Mouse (Mus musculus) embryonic facial prominence, embryonic 15.5 days (tissue): Measurements from ENCODE around the gene Krit1. TPM values are rescaled to one million over a fixed set of nuclear protein-coding genes. Genes with fewer than 3 reads are reported as not detected.
"Not testable (repeated sequence)": the region's sequence is repeated elsewhere in the genome, so short reads cannot be mapped to it uniquely, and the experiment has no call there.

ENCODE experiments used
- ATAC-seq: fragments of 200-750 bp; cut with Nextera tagmentation; 2 replicates; pipeline ENCODE4 v1.8.0; 2017; ENCODE audit warnings: low read depth, moderate TSS enrichment; ENCODE audit not compliant: insufficient number of reproducible peaks, low FRiP score, low TSS enrichment
- H3K27ac ChIP-seq: fragments of 300-500 bp; sonication (generic); replicated peaks from 2 replicates; pipeline ENCODE4 v1.5.1; 2015; ENCODE audit warnings: mild to moderate bottlenecking, inconsistent platforms
- H3K27me3 ChIP-seq: fragments of 300-500 bp; sonication (generic); 2 replicates; pipeline ENCODE4 v1.6.1; 2015; ENCODE audit warnings: inconsistent platforms
- H3K36me3 ChIP-seq: fragments of 300-500 bp; sonication (generic); 2 replicates; pipeline ENCODE4 v1.6.1; 2015; ENCODE audit warnings: mild to moderate bottlenecking, inconsistent platforms
- H3K4me1 ChIP-seq: fragments of 300-500 bp; sonication (generic); 2 replicates; pipeline ENCODE4 v1.6.1; 2015; ENCODE audit warnings: inconsistent platforms
- H3K4me2 ChIP-seq: fragments of 300-500 bp; sonication (generic); replicated peaks from 2 replicates; pipeline ENCODE4 v1.6.1; 2015; ENCODE audit warnings: mild to moderate bottlenecking, inconsistent platforms
- H3K4me3 ChIP-seq: fragments of 300-500 bp; sonication (generic); replicated peaks from 2 replicates; pipeline ENCODE4 v1.5.1; 2015; ENCODE audit warnings: mild to moderate bottlenecking, inconsistent platforms
- H3K9ac ChIP-seq: fragments of 300-500 bp; sonication (generic); 2 replicates; pipeline ENCODE4 v1.6.1; 2015; ENCODE audit warnings: inconsistent platforms
- H3K9me3 ChIP-seq: fragments of 300-500 bp; sonication (generic); replicated peaks from 2 replicates; pipeline ENCODE4 v1.6.1; 2016; ENCODE audit warnings: inconsistent platforms
- WGBS: fragments of 180-500 bp; shearing (Covaris S2); methylation state at CpG from one replicate; pipeline ENCODE4 v1.1.7; 2015; 5-methylcytosine and 5-hydroxymethylcytosine counted together
- polyA plus RNA-seq: library from polyadenylated mRNA; unstranded; fragments of >200 nt; fragmentation: Nextera tagmentation; extraction: Ambion mirVana; gene quantifications from 2 replicates; pipeline ENCODE4 v1.2.1, GENCODE M21; 2015

Krit1 gene
- 41.5 and 43.3 TPM in 2 replicates for polyA plus RNA-seq

DNA sequence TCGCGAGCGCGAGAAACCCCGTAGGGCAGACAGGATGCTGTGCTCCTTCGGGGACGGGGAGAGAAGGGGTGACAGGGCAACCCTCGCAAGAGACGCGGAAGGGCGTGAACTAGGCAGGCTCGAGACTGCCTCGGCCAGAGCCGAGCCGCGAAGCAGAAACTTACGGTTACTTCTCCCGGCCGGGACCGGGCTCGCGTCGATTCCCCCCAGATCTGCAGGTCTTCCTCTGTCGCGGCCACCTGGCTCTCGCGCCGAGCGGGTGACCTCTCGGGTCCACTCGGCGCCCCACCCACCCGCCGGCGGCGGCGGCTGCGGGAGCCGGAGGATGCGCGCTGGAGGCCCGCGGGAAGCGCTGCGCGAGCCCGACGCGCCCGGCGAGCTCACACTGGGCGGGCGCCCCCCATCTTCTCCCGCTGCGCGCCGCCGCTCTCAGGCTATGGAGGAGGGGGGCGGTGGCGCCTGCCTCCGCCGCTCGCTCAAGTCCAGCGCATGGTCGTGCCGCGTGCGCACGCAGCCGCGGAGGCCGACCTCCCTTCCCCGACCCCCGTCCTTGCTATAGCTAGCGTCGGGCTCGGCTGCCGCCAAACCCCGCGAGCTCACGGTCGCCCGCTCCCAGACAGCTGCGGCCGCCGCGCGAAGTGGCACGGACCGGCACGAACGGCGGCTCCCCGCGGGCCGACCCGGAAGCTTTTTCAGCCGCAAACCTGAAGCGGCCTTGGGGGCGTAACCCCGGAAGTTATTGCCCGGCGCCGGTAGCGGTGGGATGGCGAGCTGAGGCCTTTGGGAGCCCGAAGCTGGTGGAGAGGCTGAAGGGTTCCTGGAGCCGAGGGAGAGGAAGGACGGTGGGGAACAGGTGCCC lies at the start of gene Krit1, which contains the start of gene Ankib1:
TSS of gene Krit1 (plus strand) at position 752 of the 859 bp plus-strand sequence.
TSS of gene Ankib1 (minus strand) at position 493 of the 859 bp plus-strand sequence.
- WGBS = under 1% methylated on average over 107 of the region's 109 CpGs
- H3K27ac ChIP-seq = peak within 1 kb of the TSS; percentile 93

DNA sequence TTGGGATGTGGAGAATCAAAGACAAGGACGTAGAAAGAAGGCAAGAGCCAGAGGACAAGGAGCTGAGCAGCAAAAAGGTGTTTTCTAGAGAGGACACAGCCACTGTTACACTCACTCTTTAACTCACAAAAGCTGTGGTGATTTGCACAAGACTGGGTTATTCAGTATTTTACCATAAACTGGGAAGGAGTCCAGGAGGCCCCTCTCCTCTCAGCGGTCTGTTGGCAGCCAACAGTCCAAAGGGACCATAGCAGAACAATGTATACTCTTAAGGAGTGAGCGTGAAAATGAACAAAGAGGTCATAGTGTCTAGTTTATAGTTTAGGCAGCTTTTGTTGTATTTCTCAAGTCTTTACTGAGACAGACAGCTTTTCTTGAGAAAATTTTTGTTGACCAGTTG lies 31.5 kb upstream of the Krit1 start:
- ATAC-seq = no peak
- Histone ChIP-seq H3K9me3 (no peaks in the 10 kb centered on the region), H3K4me3 (no peak overlapping the region), H3K27ac (no peak overlapping the region), H3K4me2 (no peak overlapping the region), H3K36me3 (peaks cover 7% of the 10 kb centered on the region; the same call in 1 of the 2 replicates), H3K27me3 (no peaks in the 10 kb centered on the region), H3K9ac (no peak overlapping the region), H3K4me1 (no peaks in the 10 kb centered on the region)
- 69% methylated on average over 3 of the region's 3 CpGs for WGBS

More for the DNA sequence above, at the start of gene Krit1, which contains the start of gene Ankib1:
- Histone ChIP-seq H3K36me3 (no peaks in the 10 kb centered on the region), H3K27me3 (no peaks in the 10 kb centered on the region), H3K4me2 (peak within 1 kb of the TSS; percentile 79), H3K4me1 (0 out of 2 replicates have a peak, but pooled peaks cover 3% of the 10 kb centered on the region), H3K9me3 (no peaks in the 10 kb centered on the region), H3K4me3 (peak within 1 kb of the TSS; percentile 93), H3K9ac (peak within 1 kb of the TSS; percentile 82)
- peak; percentile 95 for ATAC-seq

DNA sequence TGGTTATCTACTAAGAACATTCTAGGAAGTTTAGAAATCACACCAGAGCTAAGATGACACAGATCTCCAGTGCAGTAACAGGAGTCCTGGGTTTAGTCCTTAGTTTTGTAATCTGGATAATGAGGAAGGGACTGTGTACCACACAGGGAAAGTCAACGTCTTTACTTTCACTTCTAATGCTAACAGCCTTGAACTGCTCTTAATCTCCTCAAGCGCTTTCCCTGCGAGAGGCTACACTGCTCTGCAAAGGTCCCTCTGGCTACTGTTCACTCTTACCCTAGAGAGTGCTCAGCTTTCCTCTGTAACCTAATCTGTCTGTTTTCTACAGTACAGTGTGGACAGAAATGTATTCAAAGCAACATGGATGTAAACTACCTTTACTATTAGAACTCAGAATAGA lies 31.0 kb upstream of the Krit1 start:
- WGBS = 57% methylated on average over 3 of the region's 3 CpGs
- H3K4me3 ChIP-seq = no peak overlapping the region
- no peak overlapping the region for H3K4me2 ChIP-seq
- no peak overlapping the region for H3K27ac ChIP-seq
- H3K9ac ChIP-seq = no peak overlapping the region
- ATAC-seq = no peak
- no peaks in the 10 kb centered on the region for H3K27me3 ChIP-seq
- H3K36me3 ChIP-seq = peaks cover 3% of the 10 kb centered on the region; the same call in 1 of the 2 replicates
- no peaks in the 10 kb centered on the region for H3K9me3 ChIP-seq
- H3K4me1 ChIP-seq = no peaks in the 10 kb centered on the region

DNA sequence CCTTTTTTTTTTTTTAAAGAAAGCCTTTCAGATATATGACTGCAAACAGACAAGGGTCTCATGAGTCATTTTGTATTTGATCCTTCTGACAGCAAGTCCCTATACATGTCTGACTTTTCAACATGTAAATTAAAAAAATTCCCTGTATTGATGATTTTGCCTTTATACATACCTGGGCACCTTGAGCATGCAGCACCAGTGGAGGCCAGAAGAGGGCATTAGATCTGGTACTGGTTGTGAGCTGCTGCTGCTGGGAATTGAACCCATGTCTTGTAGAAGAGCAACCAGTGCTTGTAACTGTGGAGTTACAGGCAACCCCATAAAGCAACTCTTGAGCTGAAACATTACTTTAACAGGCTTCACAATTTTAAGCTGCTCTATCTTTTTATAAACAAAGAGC lies 20.3 kb upstream of the Krit1 start:
- Histone ChIP-seq H3K9me3 (no peaks in the 10 kb centered on the region), H3K4me2 (no peak overlapping the region), H3K9ac (no peak overlapping the region), H3K27me3 (no peaks in the 10 kb centered on the region), H3K4me3 (no peak overlapping the region), H3K36me3 (no peaks in the 10 kb centered on the region), H3K27ac (no peak overlapping the region), H3K4me1 (no peaks in the 10 kb centered on the region)
- ATAC-seq = no peak

DNA sequence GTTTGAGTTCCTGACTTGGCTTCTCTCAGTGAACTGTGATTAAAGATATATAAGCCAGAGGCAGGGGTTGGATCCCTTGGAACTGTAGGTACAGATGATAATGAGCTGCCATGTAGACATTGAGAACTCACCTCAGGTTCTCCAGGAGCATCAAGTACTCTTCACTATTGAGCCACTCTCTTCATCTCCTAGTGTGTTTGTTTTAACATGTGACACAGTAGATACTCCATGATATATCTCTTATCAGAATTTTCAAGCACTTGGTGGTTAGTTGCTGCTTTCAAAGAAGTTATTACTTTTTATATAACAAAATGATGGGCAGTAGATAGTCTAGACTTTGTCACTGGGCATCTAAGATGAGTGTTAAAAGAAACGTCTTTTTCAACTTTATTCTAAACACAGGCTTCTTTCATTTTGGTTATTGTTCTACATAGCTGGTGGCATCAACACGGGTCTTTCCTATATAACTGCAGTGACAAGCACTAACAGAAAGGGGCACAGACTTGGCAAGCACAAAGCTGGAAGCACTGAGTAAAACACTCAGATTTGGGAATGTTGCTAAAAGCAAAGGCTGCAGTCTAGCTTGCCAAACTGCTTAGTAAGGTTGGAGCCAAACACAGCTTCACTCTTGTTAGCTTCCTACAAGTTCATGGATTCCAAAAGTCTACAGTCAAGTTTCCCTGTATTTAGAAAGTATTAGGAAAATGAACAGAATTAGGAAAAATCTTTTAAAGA lies 18.9 kb upstream of the Krit1 start:
- Histone ChIP-seq H3K4me2 (no peak overlapping the region), H3K27ac (no peak overlapping the region), H3K36me3 (no peaks in the 10 kb centered on the region), H3K9ac (no peak overlapping the region), H3K4me1 (no peaks in the 10 kb centered on the region), H3K4me3 (no peak overlapping the region), H3K9me3 (no peaks in the 10 kb centered on the region), H3K27me3 (no peaks in the 10 kb centered on the region)
- 85% methylated on average over 2 of the region's 2 CpGs for WGBS
- no peak for ATAC-seq

DNA sequence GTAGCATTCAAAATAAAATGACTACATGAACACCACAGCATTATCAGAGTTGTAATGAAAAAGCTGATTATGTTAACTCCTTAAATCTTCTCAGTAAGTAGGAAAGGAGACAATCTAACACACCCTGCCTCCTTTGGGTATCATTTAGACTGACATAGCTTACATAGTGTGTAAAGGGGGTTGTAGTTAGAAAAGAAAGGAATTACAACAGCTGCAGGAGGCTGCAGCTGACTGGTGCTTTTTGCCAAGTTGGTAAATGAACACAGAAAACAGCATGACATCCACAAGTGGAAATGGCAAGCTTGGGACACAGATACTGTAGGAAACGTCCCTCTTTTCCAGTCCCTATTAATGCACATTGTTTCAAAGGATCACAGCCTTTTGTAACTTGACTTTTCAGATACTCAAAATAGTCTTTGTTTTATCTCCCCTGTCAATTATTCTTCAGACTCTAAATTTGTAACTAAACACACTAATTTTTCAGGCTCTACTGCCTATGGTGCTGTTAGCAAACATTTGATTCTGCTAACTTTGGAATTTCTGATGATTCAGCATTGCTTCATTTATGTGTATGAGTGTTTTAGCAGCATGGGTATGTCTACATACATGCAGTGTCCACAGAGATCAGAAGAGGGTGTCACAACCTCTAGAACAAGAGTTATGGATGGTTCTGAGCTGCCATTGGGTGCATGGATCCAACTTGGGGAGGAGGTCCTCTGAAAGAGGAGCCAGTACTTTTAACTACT lies 18.1 kb upstream of the Krit1 start:
- Histone ChIP-seq H3K4me1 (no peaks in the 10 kb centered on the region), H3K9ac (no peak overlapping the region), H3K27ac (no peak overlapping the region), H3K4me3 (no peak overlapping the region), H3K27me3 (no peaks in the 10 kb centered on the region), H3K9me3 (no peaks in the 10 kb centered on the region), H3K4me2 (no peak overlapping the region), H3K36me3 (no peaks in the 10 kb centered on the region)
- 58% methylated on average over 1 of the region's 1 CpGs for WGBS
- no peak for ATAC-seq

DNA sequence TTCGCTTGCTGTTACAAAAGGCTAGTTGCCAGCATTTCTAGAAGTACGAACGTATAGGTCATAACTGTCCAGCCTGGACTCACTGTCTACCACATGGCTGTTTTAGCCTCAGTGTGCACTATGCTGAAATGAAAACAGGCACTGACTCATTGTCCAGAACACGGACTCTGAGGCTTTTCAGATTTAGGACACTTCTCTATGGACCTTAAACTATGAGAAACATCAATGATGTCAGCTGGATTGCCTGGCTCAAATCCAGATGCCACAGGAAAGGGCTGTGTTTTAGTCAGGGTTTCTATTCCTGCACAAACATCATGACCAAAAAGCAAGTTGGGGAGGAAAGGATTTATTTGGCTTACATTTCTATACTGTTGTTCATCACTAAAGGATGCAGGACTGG lies 15.4 kb upstream of the Krit1 start:
- ATAC-seq = no peak
- Histone ChIP-seq H3K4me1 (no peaks in the 10 kb centered on the region), H3K4me3 (no peak overlapping the region), H3K27ac (no peak overlapping the region), H3K9ac (no peak overlapping the region), H3K27me3 (no peaks in the 10 kb centered on the region), H3K9me3 (no peaks in the 10 kb centered on the region), H3K4me2 (no peak overlapping the region), H3K36me3 (no peaks in the 10 kb centered on the region)
- 71% methylated on average over 4 of the region's 4 CpGs for whole genome bisulfite sequencing

DNA sequence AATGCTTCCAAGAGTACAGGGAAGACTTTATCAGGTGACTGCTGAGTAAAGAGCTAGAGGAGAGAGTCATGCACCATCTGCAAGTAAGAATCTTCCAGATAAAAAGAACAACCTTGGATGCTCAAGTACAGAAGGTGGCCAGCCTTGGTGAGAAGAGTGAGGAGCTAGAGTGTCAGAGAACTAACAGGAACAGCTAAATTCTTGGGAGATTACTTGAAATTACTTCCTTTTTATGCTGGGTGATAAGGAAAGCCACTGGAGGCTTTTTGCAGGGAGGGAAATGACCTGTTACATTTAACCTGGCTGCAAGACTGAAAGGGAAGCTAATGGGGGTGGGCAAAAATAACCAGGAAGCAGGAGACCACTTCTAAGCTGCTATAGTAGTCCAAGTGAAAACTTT lies 11.9 kb upstream of the Krit1 start:
- Histone ChIP-seq H3K27me3 (no peaks in the 10 kb centered on the region), H3K9ac (no peak overlapping the region), H3K4me3 (no peak overlapping the region), H3K27ac (no peak overlapping the region), H3K4me1 (no peaks in the 10 kb centered on the region), H3K36me3 (no peaks in the 10 kb centered on the region), H3K4me2 (no peak overlapping the region), H3K9me3 (no peaks in the 10 kb centered on the region)
- ATAC-seq = no peak

DNA sequence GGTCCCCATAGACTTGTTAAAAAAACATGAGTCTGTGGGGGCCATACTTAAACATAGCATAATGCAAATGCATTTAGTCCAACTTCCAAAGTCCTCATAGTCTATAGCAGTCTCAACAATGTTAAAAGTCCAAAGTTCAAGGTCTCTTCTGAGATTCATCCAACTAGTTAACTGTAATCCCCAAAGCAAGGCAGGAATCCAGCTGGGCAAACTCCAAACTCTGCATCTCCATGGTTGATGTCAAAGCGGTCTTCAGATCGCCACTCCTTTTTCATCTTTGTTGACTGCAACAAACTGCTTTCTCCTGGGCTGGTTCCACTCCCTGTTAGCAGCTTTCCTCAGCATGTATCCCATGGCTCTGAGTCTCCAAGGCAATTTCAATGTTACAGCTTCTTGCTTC lies 5.9 kb upstream of the Krit1 start:
- H3K4me1 ChIP-seq, ATAC-seq, H3K36me3 ChIP-seq, H3K4me2 ChIP-seq, H3K9ac ChIP-seq, H3K27me3 ChIP-seq, H3K9me3 ChIP-seq, H3K4me3 ChIP-seq, H3K27ac ChIP-seq: not testable (repeated sequence)
- 97% methylated on average over 2 of the region's 2 CpGs for WGBS

DNA sequence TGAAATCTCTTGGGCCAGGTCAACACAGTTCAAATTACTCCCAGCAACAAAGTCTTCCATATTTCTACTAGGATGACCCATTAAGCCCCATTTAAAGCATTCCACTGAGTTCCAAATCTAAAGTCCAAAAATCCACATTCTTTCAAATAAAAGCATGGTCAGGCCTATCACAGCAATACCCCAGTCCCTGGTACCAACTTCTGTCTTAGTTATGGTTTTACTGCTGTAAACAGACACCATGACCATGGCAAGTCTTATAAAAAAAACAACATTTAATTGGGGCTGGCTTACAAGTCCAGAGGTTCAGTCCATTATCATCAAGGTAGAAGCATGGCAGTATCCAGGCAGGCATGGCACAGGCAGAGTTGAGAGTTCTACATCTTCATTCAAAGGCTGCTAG lies 4.3 kb upstream of the Krit1 start:
- H3K27ac ChIP-seq, H3K9ac ChIP-seq, H3K36me3 ChIP-seq, H3K4me1 ChIP-seq, H3K4me2 ChIP-seq, H3K4me3 ChIP-seq, H3K9me3 ChIP-seq, ATAC-seq, H3K27me3 ChIP-seq: not testable (repeated sequence)

DNA sequence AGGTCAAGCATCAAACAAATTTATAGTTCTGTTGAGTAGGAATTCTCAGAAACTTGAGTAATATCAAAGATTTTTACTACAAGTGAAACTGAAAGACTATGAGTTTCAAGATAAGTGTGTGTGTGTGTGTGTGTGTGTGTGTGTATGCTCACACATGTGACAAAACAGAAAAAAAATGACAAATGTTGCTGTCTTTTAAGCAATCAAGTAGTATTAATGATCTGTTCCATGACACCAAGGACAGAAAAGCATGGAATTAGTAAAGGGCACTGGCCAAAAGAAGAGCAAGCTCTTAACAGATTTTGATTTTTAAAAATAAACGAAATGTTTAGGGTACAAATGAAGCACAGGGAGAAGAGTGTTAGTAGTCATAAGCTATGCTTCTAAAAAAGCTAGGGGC lies 2.9 kb upstream of the Krit1 start:
- 79% methylated on average over 1 of the region's 1 CpGs for WGBS
- Histone ChIP-seq H3K4me2 (no peak overlapping the region), H3K27ac (no peak overlapping the region), H3K9ac (no peak overlapping the region), H3K27me3 (no peaks in the 10 kb centered on the region), H3K4me1 (0 out of 2 replicates have a peak, but pooled peaks cover 3% of the 10 kb centered on the region), H3K4me3 (no peak overlapping the region), H3K36me3 (no peaks in the 10 kb centered on the region), H3K9me3 (no peaks in the 10 kb centered on the region)
- ATAC-seq = no peak
